Comparison of ENCODE assay signal across 15 mouse cellular contexts in the genomic region with DNA sequence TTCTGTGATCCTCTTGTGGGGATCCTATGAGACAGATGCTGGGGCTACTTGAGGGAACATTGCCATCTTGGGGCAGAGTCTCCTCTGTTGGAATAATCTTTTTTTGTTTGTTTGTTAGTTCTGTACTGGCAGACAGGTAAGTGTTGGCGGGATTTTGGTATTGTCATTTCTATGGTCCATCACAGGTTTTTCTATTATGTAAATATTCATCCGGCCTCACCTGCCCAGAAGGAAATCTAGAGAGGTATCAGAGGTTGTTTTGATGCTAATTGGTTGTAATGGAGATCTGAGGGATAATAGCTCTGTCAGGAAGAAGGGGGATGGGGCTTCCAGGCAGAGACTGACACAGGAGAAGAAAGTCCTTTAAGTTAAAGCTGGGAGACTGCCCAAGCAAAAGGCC.
"Had no signal": no experiment of that assay in that cellular context is flagged by ENCODE, and none has a peak within 500 bp of the region (broad histone marks: within the 10 kb centered on the region; RNA-seq: fewer than 3 reads in every experiment).

No protein-coding gene starts in this region.

- H3K27me3 ChIP-seq: lung, embryonic 15.5 days; megakaryocyte, embryonic 14.5 days; midbrain, embryonic 13.5 days; midbrain, embryonic 15.5 days; neural tube, embryonic 12.5 days; stomach, embryonic 15.5 days had no signal

- H3K27ac ChIP-seq: lung, embryonic 15.5 days; macrophage; midbrain, embryonic 13.5 days; midbrain, embryonic 15.5 days; neural tube, embryonic 12.5 days; stomach, embryonic 15.5 days; stomach, postnatal 0 days had no signal

- H3K9me3 ChIP-seq: lung, embryonic 15.5 days; megakaryocyte, embryonic 14.5 days; midbrain, embryonic 13.5 days; midbrain, embryonic 15.5 days; neural tube, embryonic 12.5 days; stomach, embryonic 15.5 days had no signal

- H3K4me3 ChIP-seq: lung, embryonic 15.5 days; megakaryocyte, embryonic 14.5 days; midbrain, embryonic 13.5 days; midbrain, embryonic 15.5 days; neural tube, embryonic 12.5 days; stomach, embryonic 15.5 days had no signal

- DNase-seq: lung, adult 18-20 months; lung, postnatal 14 days; lung, postnatal 36 days; right cerebral cortex, postnatal 14 days; thymus, adult 18-20 months; thymus, postnatal 14 days; thymus, postnatal 4 days had no signal

- H3K4me1 ChIP-seq: lung, embryonic 15.5 days; midbrain, embryonic 13.5 days; midbrain, embryonic 15.5 days; neural tube, embryonic 12.5 days; stomach, embryonic 15.5 days had no signal

- H3K36me3 ChIP-seq: lung, embryonic 15.5 days; midbrain, embryonic 13.5 days; midbrain, embryonic 15.5 days; neural tube, embryonic 12.5 days; stomach, embryonic 15.5 days had no signal

- H3K9ac ChIP-seq: lung, embryonic 15.5 days; midbrain, embryonic 13.5 days; midbrain, embryonic 15.5 days; neural tube, embryonic 12.5 days; stomach, embryonic 15.5 days had no signal
